Mouse (Mus musculus) bone marrow macrophage, adult 2 months (primary cell): Measurements from ENCODE around the gene Eva1a. TPM values are rescaled to one million over a fixed set of nuclear protein-coding genes. Genes with fewer than 3 reads are reported as not detected.

ENCODE experiments used
- H3K27ac ChIP-seq: 2 replicates; pipeline ENCODE4 v1.5.1; 2012; ENCODE audit warnings: low read depth, low read length; ENCODE audit not compliant: insufficient read depth
- H3K4me1 ChIP-seq: 2 replicates; pipeline ENCODE4 v1.6.1; 2012; ENCODE audit warnings: low read length; ENCODE audit not compliant: control insufficient read depth, insufficient read depth
- H3K4me3 ChIP-seq: 2 replicates; pipeline ENCODE4 v1.5.1; 2012; ENCODE audit warnings: mild to moderate bottlenecking, low read length, moderate library complexity; ENCODE audit not compliant: insufficient read depth
- CTCF ChIP-seq: IDR thresholded peaks from 2 replicates; pipeline ENCODE4 v1.5.1; 2012; ENCODE audit warnings: low read depth, mild to moderate bottlenecking, low read length, moderate library complexity
- POLR2A ChIP-seq: IDR thresholded peaks from 2 replicates; pipeline ENCODE4 v1.6.1; 2012; ENCODE audit warnings: mild to moderate bottlenecking, low read depth, low read length, borderline replicate concordance
- polyA plus RNA-seq: library from polyadenylated mRNA; stranded (reverse); fragments of >200 nt; gene quantifications from 2 replicates; pipeline ENCODE4 v1.2.4, GENCODE M21; 2012; ENCODE audit not compliant: missing spikeins, insufficient read depth, insufficient read length

Eva1a gene
- polyA plus RNA-seq, 1 experiment = not detected

GRCm38 (mm10) chr6:82088133-82088532, 47.3 kb downstream of the Eva1a start:
- no peak overlapping the region for H3K4me3 ChIP-seq
- TF ChIP-seq POLR2A = no peak
- TF ChIP-seq CTCF = no peak
- H3K27ac ChIP-seq = no peak overlapping the region
- H3K4me1 ChIP-seq = no peaks in the 10 kb centered on the region

GRCm38 (mm10) chr6:82091773-82092172, 50.9 kb downstream of the Eva1a start:
- TF ChIP-seq CTCF (no peak), POLR2A (no peak)
- Histone ChIP-seq H3K4me1 (no peaks in the 10 kb centered on the region), H3K4me3 (no peak overlapping the region), H3K27ac (no peak overlapping the region)

GRCm38 (mm10) chr6:82097705-82098104, 56.9 kb downstream of the Eva1a start:
- H3K27ac ChIP-seq = no peak overlapping the region
- no peak overlapping the region for H3K4me3 ChIP-seq
- TF ChIP-seq POLR2A (no peak), CTCF (no peak)
- no peaks in the 10 kb centered on the region for H3K4me1 ChIP-seq

DNA sequence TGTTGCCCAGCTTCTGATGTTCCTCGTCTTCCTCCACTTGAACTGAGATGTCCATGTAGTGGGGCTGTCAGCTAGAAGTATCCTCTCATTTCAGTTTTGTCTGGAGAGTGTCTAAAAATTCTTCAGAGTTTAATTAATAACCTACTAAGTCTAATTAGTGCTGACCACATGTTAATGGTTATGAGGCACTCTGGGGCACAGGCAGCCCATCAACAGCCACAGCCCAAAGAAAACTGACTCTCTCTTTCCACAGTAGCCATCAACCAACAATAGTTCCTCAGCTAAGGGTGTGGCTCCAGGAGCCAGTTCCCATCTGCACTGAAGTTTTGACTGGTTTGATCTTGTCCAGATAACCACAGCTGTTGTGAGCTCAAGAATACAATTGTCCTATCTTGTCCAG, 57.6 kb downstream of the Eva1a start:
- no peak for TF ChIP-seq POLR2A
- no peak for TF ChIP-seq CTCF
- no peaks in the 10 kb centered on the region for H3K4me1 ChIP-seq

DNA sequence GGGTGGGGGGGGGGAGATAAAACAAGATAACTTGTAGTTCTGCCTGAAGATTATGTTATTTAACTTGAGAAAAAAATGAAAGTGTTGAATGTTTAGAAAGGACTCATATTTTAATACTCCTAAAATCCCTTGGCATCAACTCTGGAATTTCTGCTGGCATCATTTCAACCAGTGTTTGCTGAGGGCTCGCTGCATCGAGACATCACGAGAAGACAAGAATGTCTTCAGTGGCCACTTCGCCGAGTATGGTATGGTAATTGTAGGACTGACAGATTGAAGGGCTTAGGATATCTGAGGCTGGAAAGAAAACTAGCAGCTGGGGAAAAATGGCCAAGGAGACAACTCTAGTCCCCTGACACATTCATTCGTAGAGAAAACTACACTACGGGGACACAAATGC, 69.6 kb downstream of the Eva1a start:
- Histone ChIP-seq H3K27ac (no peak overlapping the region), H3K4me3 (no peak overlapping the region), H3K4me1 (no peaks in the 10 kb centered on the region)
- TF ChIP-seq CTCF = no peak
- no peak for TF ChIP-seq POLR2A

More for the DNA sequence above, 57.6 kb downstream of the Eva1a start:
- no peak overlapping the region for H3K4me3 ChIP-seq
- no peak overlapping the region for H3K27ac ChIP-seq

DNA sequence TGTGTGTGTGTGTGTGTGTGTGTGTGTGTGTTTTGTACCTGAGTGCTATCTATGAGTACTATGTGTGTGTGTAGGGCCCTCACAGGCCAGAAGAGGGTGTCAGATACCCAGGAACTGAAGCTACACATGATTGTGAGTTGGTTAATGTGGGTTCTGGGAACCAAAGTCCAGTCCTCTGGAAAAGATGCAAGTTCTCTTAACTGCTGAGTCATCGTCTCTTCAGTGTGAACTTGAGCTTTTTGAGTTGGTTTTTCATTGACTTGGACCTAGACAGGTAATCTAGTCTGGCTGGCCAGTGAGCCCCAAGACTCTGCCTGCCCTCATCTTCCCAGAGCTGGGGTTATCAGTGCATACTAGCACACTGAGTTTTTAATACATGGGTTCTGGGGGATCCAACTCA, 70.3 kb downstream of the Eva1a start:
- no peaks in the 10 kb centered on the region for H3K4me1 ChIP-seq
- H3K27ac ChIP-seq = no peak overlapping the region
- no peak for TF ChIP-seq CTCF
- no peak for TF ChIP-seq POLR2A
- no peak overlapping the region for H3K4me3 ChIP-seq

DNA sequence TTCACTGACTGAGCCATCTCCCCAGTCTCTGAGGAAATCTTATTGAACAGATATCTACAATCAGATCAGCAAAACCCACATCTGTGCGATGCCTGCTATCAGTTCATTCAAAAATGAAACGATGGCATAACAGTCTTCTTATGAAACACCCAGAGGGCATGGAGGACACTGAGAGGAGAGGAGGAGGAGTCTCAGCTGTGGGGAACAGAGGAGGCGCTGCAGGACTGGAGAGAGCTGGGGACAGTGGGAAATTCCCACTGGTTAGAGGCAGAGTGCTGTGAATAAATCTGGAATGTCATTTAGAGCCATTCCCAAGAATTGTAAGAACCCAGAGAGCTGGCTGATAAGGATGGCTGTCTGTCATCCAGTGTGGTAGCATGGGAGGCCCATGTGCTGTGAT, 70.7 kb downstream of the Eva1a start:
- no peaks in the 10 kb centered on the region for H3K4me1 ChIP-seq
- H3K27ac ChIP-seq = no peak overlapping the region
- TF ChIP-seq CTCF (no peak), POLR2A (no peak)
- H3K4me3 ChIP-seq = no peak overlapping the region

GRCm38 (mm10) chr6:82112127-82113090, 71.6 kb downstream of the Eva1a start:
- no peak overlapping the region for H3K27ac ChIP-seq
- TF ChIP-seq POLR2A (no peak), CTCF (no peak)

GRCm38 (mm10) chr6:82115335-82115965, 74.6 kb downstream of the Eva1a start:
- Histone ChIP-seq H3K27ac (no peak overlapping the region), H3K4me3 (no peak overlapping the region), H3K4me1 (no peaks in the 10 kb centered on the region)
- TF ChIP-seq CTCF = no peak
- no peak for TF ChIP-seq POLR2A

More at GRCm38 (mm10) chr6:82112127-82113090, 71.6 kb downstream of the Eva1a start:
- H3K4me1 ChIP-seq = no peaks in the 10 kb centered on the region
- H3K4me3 ChIP-seq = no peak overlapping the region

GRCm38 (mm10) chr6:82116176-82116575, 75.3 kb downstream of the Eva1a start:
- no peaks in the 10 kb centered on the region for H3K4me1 ChIP-seq
- TF ChIP-seq POLR2A (no peak), CTCF (no peak)

More at GRCm38 (mm10) chr6:82116176-82116575, 75.3 kb downstream of the Eva1a start:
- Histone ChIP-seq H3K4me3 (no peak overlapping the region), H3K27ac (no peak overlapping the region)
